Comparison of ENCODE assay signal across 23 mouse cellular contexts in the genomic region with DNA sequence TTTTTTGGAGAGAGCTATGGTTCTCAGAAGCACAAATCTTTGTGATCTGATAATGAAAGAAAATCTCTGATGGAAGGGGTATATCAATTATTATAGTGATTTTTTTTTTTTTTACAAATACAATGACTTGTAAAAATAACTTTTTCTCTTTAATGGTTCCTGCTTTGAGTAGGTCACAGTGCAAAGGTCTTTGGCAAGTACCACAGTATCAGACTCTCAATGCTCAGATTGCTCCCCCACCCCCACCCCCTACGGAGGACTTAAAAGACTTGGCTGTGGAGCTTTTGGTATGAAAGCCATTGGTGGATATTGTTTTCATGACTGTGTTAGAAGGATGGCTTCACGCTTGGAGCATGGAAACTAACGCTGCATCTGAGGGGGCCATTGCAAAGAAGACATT. TPM values are rescaled to one million over a fixed set of nuclear protein-coding genes. Genes with fewer than 3 reads are reported as not detected.
DNase-seq lines count a peak whose midpoint lies in the region; ATAC-seq and TF ChIP-seq lines count a peak whose summit lies in the region.
"Had no signal": no experiment of that assay in that cellular context is flagged by ENCODE, and none has a peak within 500 bp of the region (broad histone marks: within the 10 kb centered on the region; RNA-seq: fewer than 3 reads in every experiment).

No protein-coding gene starts in this region.

- 62% methylated on average over 3 of the region's 3 CpGs for WGBS in heart, embryonic 15.5 days
- 73% methylated on average over 3 of the region's 3 CpGs for WGBS in kidney, embryonic 16.5 days

- no peak overlapping the region for H3K4me3 ChIP-seq in gastrocnemius, adult 2 months
- no peak overlapping the region for H3K4me3 ChIP-seq in heart, embryonic 15.5 days
- no peak overlapping the region for H3K4me3 ChIP-seq in kidney, embryonic 16.5 days (ENCODE audit: low read length)
- H3K4me3 ChIP-seq: forebrain, embryonic 15.5 days; hindbrain, embryonic 12.5 days; left cerebral cortex, adult 2 months; neural tube, embryonic 13.5 days had no signal

- peak overlapping the region; percentile 35; the same call in 1 of the 2 replicates for H3K4me2 ChIP-seq in heart, embryonic 15.5 days
- no peak overlapping the region for H3K4me2 ChIP-seq in kidney, embryonic 16.5 days (replicated peaks; ENCODE audit: low read depth, low read length)
- H3K4me2 ChIP-seq: forebrain, embryonic 15.5 days; hindbrain, embryonic 12.5 days; neural tube, embryonic 13.5 days had no signal

- no peak for TF ChIP-seq CTCF in gastrocnemius, adult 2 months (IDR thresholded peaks at IDR 0.05)

- H3K9ac ChIP-seq in heart, embryonic 15.5 days, result no peak overlapping the region
- H3K9ac ChIP-seq in kidney, embryonic 16.5 days (replicated peaks; ENCODE audit: low read length), result no peak overlapping the region
- H3K9ac ChIP-seq: forebrain, embryonic 15.5 days; hindbrain, embryonic 12.5 days; neural tube, embryonic 13.5 days had no signal

- intact Hi-C loops in gastrocnemius, adult 2 months (cut with DNase I), result no loop called here
- intact Hi-C loops in gastrocnemius, postnatal 14 days (cut with DNase I; ENCODE audit: low total_unique reads), result no loop called here
- intact Hi-C loops in heart, postnatal 25 days (cut with DNase I), result loop anchor here (5.0 kb wide), 1 partner anchor 36 kb away; no protein-coding TSS in a partner anchor

- peaks cover 33% of the 10 kb centered on the region for H3K36me3 ChIP-seq in heart, embryonic 15.5 days
- H3K36me3 ChIP-seq in kidney, embryonic 16.5 days (ENCODE audit: insufficient read depth, low read length), result peaks cover 33% of the 10 kb centered on the region

- DNase-seq in gastrocnemius, adult 2 months, result no peak
- DNase-seq in gastrocnemius, postnatal 14 days, result no peak
- no peak for DNase-seq in heart, postnatal 25 days (ENCODE audit: low spot score)
- no peak for DNase-seq in kidney, postnatal 25 days
- DNase-seq in CD4-positive helper T cell, adult 2 months (ENCODE audit: low read depth, low spot score), result peak; percentile 37
- no peak for DNase-seq in thymus, postnatal 4 days
- DNase-seq: adrenal gland, postnatal 25 days; cerebellum, adult 11-12 months; cerebellum, postnatal 14 days; embryo, embryonic 11 days; layer of hippocampus, adult 9-11 months; left cerebral cortex, postnatal 4 days; liver; midbrain, embryonic 14.5 days; right cerebral cortex, adult 18-20 months; thymus, postnatal 36 days had no signal

- peaks cover 90% of the 10 kb centered on the region for H3K4me1 ChIP-seq in heart, embryonic 15.5 days (replicated peaks)
- peaks cover 35% of the 10 kb centered on the region for H3K4me1 ChIP-seq in kidney, embryonic 16.5 days (ENCODE audit: insufficient read depth, low read length)
- H3K4me1 ChIP-seq: forebrain, embryonic 15.5 days had no signal

- peak overlapping the region; percentile 62; the same call in 1 of the 2 replicates for H3K27ac ChIP-seq in gastrocnemius, adult 2 months
- peak overlapping the region; percentile 82 for H3K27ac ChIP-seq in heart, embryonic 15.5 days
- H3K27ac ChIP-seq in kidney, embryonic 16.5 days (ENCODE audit: low read length), result peak overlapping the region; percentile 48; the same call in 1 of the 2 replicates
- H3K27ac ChIP-seq: forebrain, embryonic 15.5 days; hindbrain, embryonic 12.5 days; left cerebral cortex, adult 2 months had no signal

- no peaks in the 10 kb centered on the region for H3K9me3 ChIP-seq in heart, embryonic 15.5 days (replicated peaks)
- 0 out of 2 replicates have a peak, but pooled peaks cover 6% of the 10 kb centered on the region for H3K9me3 ChIP-seq in kidney, embryonic 16.5 days (ENCODE audit: low read length)

- no peaks in the 10 kb centered on the region for H3K27me3 ChIP-seq in heart, embryonic 15.5 days
- H3K27me3 ChIP-seq in kidney, embryonic 16.5 days (ENCODE audit: insufficient read depth, low read length), result no peaks in the 10 kb centered on the region
- H3K27me3 ChIP-seq: forebrain, embryonic 15.5 days; hindbrain, embryonic 12.5 days; megakaryocyte, embryonic 14.5 days; neural tube, embryonic 13.5 days had no signal

- ATAC-seq in heart, embryonic 15.5 days (replicated peaks; ENCODE audit: insufficient number of reproducible peaks, insufficient read depth, low FRiP score, low read depth), result no peak
- ATAC-seq in kidney, embryonic 16.5 days (ENCODE audit: low FRiP score, low TSS enrichment), result no peak
- ATAC-seq: forebrain, embryonic 15.5 days had no signal

RNA-seq across cellular contexts. Expression of a gene that starts 18.2 kb away (rescaled TPM):
- 1 to 10 TPM; 5.5 to 8.3 TPM for total RNA-seq in gastrocnemius, adult 2 months (2021)
- total RNA-seq in gastrocnemius, postnatal 14 days (2021), result 10 to 100 TPM; 11.6 to 16.6 TPM
- polyA plus RNA-seq in heart, embryonic 15.5 days (2015; fragmentation: Nextera tagmentation; extraction: Ambion mirVana), result 23.2 and 29.0 TPM in 2 replicates
- 100 to 1,000 TPM; 390 to 430 TPM for total RNA-seq in heart, postnatal 25 days (2021)
- 8.4 and 8.8 TPM in 2 replicates for polyA plus RNA-seq in kidney, embryonic 16.5 days (2015; fragmentation: Nextera tagmentation; extraction: Ambion mirVana)

Comparison
In these comparisons a context has a peak if more than half of its experiments do, and no peak if none do; other contexts are left out.
1. RNA of a gene that starts 18.2 kb away (total RNA-seq): 390 to 430 TPM in heart, postnatal 25 days; 11.6 to 16.6 TPM in gastrocnemius, postnatal 14 days and 5.5 to 8.3 TPM in gastrocnemius, adult 2 months; every median in the first group is over 10 times any median in the second.
2. Peak in every context shown above with its lines, with median percentiles within 50 percentile points of each other: H3K27ac ChIP-seq.